Mouse (Mus musculus): ENCODE results near the gene Il27ra.

- TF ChIP-seq EP300 (IDR thresholded peaks at IDR 0.05; ENCODE audit: low read depth) (no peak), CTCF (IDR thresholded peaks at IDR 0.05; ENCODE audit: low read depth) (no peak)
These were observed 21.6 kb upstream of the Il27ra start for GRCm38 (mm10) chr8:84063861-84064610.
